Mouse (Mus musculus): ENCODE results near the gene Sertad1. TPM values are rescaled to one million over a fixed set of nuclear protein-coding genes. Genes with fewer than 3 reads are reported as not detected.

Sertad1 gene
- polyA plus RNA-seq (2012; rRNA removed) = 51.6 and 54.1 TPM in 2 replicates

DNA sequence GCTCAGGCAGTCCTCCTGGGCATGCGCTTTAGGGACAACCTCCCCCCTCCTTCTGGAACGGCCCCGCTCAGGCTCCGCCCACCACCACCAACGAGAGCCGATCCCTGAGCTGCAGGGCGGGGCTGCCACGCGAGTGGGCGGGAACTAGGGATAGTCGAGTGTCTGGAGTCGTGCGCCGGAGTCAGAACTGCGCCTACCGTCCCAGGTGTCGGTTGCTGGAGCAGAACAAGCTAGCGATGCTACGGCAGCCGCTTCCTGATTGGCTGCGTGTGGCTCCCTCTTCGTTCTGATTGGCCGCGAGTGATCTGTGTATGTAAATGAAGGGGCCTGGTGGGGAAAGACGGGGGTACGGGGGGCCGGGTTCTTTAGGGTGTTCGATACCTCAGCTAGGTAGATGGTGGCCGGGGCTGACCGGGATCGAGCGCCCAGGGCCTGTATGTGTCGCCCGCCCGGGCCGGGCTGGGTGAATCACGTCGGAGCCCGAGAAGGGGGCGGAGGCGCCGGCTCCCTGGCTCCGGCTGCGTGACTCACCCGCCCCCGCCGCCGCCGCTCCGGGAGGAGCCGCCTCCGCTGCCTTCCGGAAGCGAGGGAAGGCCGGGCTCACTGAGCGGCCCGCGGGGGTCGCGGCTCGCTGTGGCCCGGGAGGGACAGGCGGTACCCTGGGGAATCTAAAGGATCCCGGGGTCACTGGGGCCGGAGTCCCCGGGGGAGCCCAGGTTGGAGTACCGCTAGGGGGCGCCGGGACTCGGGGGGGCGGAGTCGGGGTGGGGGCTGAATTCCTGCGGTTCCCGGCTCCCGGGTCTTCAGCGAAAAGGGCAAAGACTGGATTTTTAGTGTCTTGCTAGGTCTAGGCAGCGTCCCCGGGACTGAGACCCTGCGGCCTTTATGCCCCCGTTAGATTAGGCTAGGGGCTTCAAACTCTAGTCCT, at the start of gene Sertad1:
Gene Sertad1, plus strand, starts transcription at position 141 of the 928 bp plus-strand sequence.

DNA sequence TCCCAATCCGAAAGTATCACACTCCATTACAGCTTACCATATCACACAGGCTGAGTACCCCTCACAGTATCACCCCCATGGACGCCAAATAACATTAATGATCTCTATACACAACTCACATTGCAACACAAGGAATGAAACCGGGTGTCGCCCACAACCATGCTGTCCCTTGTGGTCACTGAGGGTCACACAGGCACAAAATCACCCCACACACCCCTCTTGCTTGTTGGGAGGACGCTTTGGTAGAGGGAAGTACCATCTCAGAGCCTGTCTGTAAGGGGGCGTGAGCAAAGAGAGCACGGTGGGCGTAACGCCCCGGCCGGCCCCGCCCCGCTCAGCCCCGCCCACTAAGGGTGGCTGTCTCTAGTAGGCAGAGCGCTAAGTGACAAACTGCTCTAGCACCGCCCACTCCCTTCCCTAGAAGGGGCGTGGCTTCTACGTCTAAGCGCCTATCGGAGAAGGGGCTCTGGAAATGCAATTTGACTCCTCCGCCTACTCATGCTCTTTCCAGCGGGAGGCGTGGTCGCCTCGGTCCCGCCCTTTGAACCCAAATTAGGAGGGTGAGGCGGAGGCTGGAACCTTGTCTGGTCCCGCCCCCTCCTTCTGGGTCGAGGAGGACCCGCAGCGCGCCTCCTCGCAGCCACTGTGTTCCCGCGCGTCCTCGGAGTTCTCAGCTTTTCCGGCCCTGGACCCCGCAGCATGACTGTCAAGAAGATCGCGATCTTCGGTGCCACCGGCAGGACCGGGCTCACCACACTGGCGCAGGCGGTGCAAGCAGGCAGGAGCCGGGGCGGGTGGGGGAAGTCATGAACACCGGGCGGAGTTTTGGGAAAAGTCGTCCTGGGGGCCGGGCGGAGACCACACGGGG, 39.1 kb upstream of the Sertad1 start, which contains the start of the genes Sptbn4 and Blvrb:
Gene Sptbn4, minus strand, starts transcription at position 268 of the 868 bp plus-strand sequence.
Gene Blvrb, plus strand, starts transcription at position 560 of the 868 bp plus-strand sequence.

DNA sequence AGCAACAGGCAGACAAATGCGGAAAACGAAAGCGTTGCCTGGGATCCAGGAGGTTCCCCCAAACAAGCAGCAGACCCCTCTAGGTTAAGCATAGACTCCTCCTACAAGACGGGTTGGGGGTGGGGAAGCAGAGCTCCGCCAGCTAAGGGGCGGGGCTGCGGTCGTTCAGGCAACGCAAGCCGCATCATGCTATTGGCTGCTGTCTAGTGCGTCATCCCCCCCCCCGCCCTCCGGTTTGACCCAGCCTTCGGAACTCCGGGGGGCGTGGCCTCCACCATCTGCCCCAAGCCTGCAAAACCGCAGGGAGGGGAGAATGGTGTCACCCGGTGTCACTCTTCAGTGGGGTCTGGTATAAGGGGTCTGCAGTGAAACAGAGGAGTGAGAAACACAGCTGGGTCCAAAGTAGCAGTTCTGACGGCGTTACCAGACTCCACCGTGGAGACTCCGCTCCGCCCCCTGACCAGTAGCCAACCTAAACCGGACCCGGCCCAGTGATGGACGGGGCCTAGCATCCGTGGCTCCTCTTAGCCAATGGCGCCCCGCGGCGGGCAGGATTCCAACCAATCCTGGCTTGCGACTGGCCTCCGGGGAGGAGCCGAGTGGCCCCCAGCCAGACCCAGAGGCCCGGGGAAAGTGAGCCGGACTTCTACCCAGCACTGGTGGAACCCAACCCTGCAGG, 13.4 kb upstream of the Sertad1 start, which contains the start of gene Sertad3:
Gene Sertad3, plus strand, starts transcription at position 613 of the 679 bp plus-strand sequence.

DNA sequence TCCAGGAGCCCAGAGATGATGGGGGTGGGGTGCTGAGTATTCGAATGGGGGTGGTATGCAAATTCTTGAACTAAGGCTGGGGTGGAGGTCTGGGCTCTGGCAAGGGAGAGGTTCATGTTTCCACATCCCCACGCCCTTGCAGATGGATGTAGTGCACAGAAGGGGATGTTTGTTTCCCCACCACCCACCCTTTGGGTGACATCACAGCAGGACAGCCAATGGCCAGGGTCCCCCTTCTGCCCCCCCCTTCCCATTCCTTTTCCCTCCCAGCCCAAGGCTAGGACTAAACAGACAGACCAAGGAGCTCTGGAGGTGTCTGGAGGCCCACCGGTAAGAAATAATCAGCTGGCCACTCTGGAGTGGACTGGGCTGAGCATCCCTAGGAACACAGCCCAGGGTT, 12.3 kb downstream of the Sertad1 start, which contains the start of gene Prx:
Gene Prx, plus strand, starts transcription at position 289 of the 400 bp plus-strand sequence.

DNA sequence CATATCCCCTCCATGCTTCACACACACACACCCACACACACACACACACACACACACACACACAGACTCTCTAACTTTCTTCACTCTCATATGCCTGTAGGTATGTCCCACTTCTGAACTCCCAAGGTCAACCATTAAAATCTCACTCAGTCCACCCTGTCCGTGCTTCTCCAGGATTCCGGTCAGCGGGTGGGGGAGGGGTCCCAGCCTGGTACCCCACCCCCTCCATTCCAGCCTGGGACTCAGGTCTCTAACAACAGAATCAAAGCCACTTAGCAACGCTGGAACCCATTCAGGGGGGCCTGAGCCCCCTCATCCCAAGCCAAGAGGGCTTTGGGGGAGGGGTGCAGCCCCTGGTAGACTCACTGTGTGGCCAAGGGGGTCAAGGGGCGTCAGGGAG, 36.3 kb downstream of the Sertad1 start, which contains the start of gene Hipk4:
Gene Hipk4, plus strand, starts transcription at position 301 of the 400 bp plus-strand sequence.

Other genes with a start within 250 kb of the Sertad1 start
- 86.9 and 94.3 TPM in 2 replicates for gene Numbl, start 228.5 kb upstream of the Sertad1 start, polyA plus RNA-seq (2012; rRNA removed)
- 441 and 545 TPM in 2 replicates for gene Ltbp4, start 149.2 kb upstream of the Sertad1 start, polyA plus RNA-seq (2012; rRNA removed)
- gene Shkbp1, start 130.9 kb upstream of the Sertad1 start, polyA plus RNA-seq (2012; rRNA removed) = 86.6 and 97.9 TPM in 2 replicates
- 0.63 TPM in 1 of 2 replicates, not detected in the other for gene Gm20479, start 129.5 kb upstream of the Sertad1 start, polyA plus RNA-seq (2012; rRNA removed)
- gene Sptbn4, start 39.2 kb upstream of the Sertad1 start, polyA plus RNA-seq (2012; rRNA removed) = 0.48 and 0.73 TPM in 2 replicates
- gene Blvrb, start 38.9 kb upstream of the Sertad1 start, polyA plus RNA-seq (2012; rRNA removed) = 144 and 146 TPM in 2 replicates
- gene Sertad3, start 13.1 kb upstream of the Sertad1 start, polyA plus RNA-seq (2012; rRNA removed) = 12.7 and 14.7 TPM in 2 replicates
- 3.2 and 3.5 TPM in 2 replicates for gene Prx, start 12.4 kb downstream of the Sertad1 start, polyA plus RNA-seq (2012; rRNA removed)
- gene Hipk4, start 36.4 kb downstream of the Sertad1 start, polyA plus RNA-seq (2012; rRNA removed) = 2.8 and 2.9 TPM in 2 replicates
- gene Pld3, start 66.3 kb downstream of the Sertad1 start, polyA plus RNA-seq (2012; rRNA removed) = 235 and 281 TPM in 2 replicates
- 40.4 and 41.2 TPM in 2 replicates for gene 2310022A10Rik, start 66.3 kb downstream of the Sertad1 start, polyA plus RNA-seq (2012; rRNA removed)
- 111 and 122 TPM in 2 replicates for gene Akt2, start 104.6 kb downstream of the Sertad1 start, polyA plus RNA-seq (2012; rRNA removed)
- gene Ttc9b, start 167.0 kb downstream of the Sertad1 start, polyA plus RNA-seq (2012; rRNA removed) = not detected in 2 replicates
- gene Map3k10, start 187.7 kb downstream of the Sertad1 start, polyA plus RNA-seq (2012; rRNA removed) = 54.5 and 69.7 TPM in 2 replicates
- gene Zfp607b, start 202.4 kb downstream of the Sertad1 start, polyA plus RNA-seq (2012; rRNA removed) = 0.47 and 0.76 TPM in 2 replicates
- 1.6 and 2.0 TPM in 2 replicates for gene Zfp60, start 244.5 kb downstream of the Sertad1 start, polyA plus RNA-seq (2012; rRNA removed)